Mouse (Mus musculus): ENCODE results near the gene Arpc5l. TPM values are rescaled to one million over a fixed set of nuclear protein-coding genes. Genes with fewer than 3 reads are reported as not detected.
A peak's percentile ranks its signal among the peaks of the same experiment; 100 is the strongest.
"Not testable (repeated sequence)": the region's sequence is repeated elsewhere in the genome, so short reads cannot be mapped to it uniquely, and the experiment has no call there.

Gene Arpc5l
- total RNA-seq, 4 experiments from 2014 or later, result 89.2 to 98.8 (median 93.9) TPM

- no peak for DNase-seq (ENCODE audit: low spot score in 2 of 2)
Observed at GRCm38 (mm10) chr2:38999910-39000586, 5.1 kb upstream of the Arpc5l start.

- no peak for DNase-seq (ENCODE audit: low spot score in 2 of 2)
Observed at GRCm38 (mm10) chr2:39000587-39000919, 4.6 kb upstream of the Arpc5l start.

GRCm38 (mm10) chr2:39001866-39002265 is 3.3 kb upstream of the Arpc5l start:
- DNase-seq (ENCODE audit: low spot score in 2 of 2), result no peak

GRCm38 (mm10) chr2:39003106-39003505 is 2.0 kb upstream of the Arpc5l start:
- no peak for DNase-seq (ENCODE audit: low spot score in 2 of 2)

GRCm38 (mm10) chr2:39003512-39003911 is 1.6 kb upstream of the Arpc5l start:
- no peak for DNase-seq (ENCODE audit: low spot score in 2 of 2)

GRCm38 (mm10) chr2:39004372-39004771 is 776 bp upstream of the Arpc5l start:
- no peak for DNase-seq (ENCODE audit: low spot score in 2 of 2)

- DNase-seq (ENCODE audit: low spot score in 2 of 2), result no peak
Observed at GRCm38 (mm10) chr2:39005574-39006079, 479 bp downstream of the Arpc5l start, which contains the start of gene Rpl35. Gene Rpl35 (minus strand): TSS chr2:39005624.

GRCm38 (mm10) chr2:39006149-39006730 is 1.1 kb downstream of the Arpc5l start:
- no peak for DNase-seq (ENCODE audit: low spot score in 2 of 2)

GRCm38 (mm10) chr2:39007865-39008264 is 2.7 kb downstream of the Arpc5l start:
- DNase-seq (ENCODE audit: low spot score in 2 of 2), result peak; percentile 79 to 92

GRCm38 (mm10) chr2:39008350-39008851 is 3.3 kb downstream of the Arpc5l start:
- peak in 1 of 2 experiments; percentile 52 for DNase-seq (ENCODE audit: low spot score in 2 of 2)

- DNase-seq (ENCODE audit: low spot score in 2 of 2), result peak in 1 of 2 experiments; percentile 59
Observed at GRCm38 (mm10) chr2:39008954-39009365, 3.8 kb downstream of the Arpc5l start.

- DNase-seq (ENCODE audit: low spot score in 2 of 2), result not testable (repeated sequence)
Observed at GRCm38 (mm10) chr2:39010144-39010543, 5.0 kb downstream of the Arpc5l start.

- DNase-seq (ENCODE audit: low spot score in 2 of 2), result no peak
Observed at GRCm38 (mm10) chr2:39011264-39011663, 6.1 kb downstream of the Arpc5l start.

GRCm38 (mm10) chr2:39011971-39012370 is 6.8 kb downstream of the Arpc5l start:
- no peak for DNase-seq (ENCODE audit: low spot score in 2 of 2)

- DNase-seq (ENCODE audit: low spot score in 2 of 2), result no peak
Observed at GRCm38 (mm10) chr2:39012768-39013279, 7.7 kb downstream of the Arpc5l start.

GRCm38 (mm10) chr2:39016581-39016980 is 11.4 kb downstream of the Arpc5l start:
- DNase-seq (ENCODE audit: low spot score in 2 of 2), result no peak

GRCm38 (mm10) chr2:39020004-39020403 is 14.9 kb downstream of the Arpc5l start:
- DNase-seq (ENCODE audit: low spot score in 2 of 2), result no peak

GRCm38 (mm10) chr2:39031611-39032010 is 26.5 kb downstream of the Arpc5l start:
- DNase-seq (ENCODE audit: low spot score in 2 of 2), result no peak

GRCm38 (mm10) chr2:39040215-39040614 is 35.1 kb downstream of the Arpc5l start:
- no peak for DNase-seq (ENCODE audit: low spot score in 2 of 2)

GRCm38 (mm10) chr2:39048515-39048914 is 43.4 kb downstream of the Arpc5l start:
- no peak for DNase-seq (ENCODE audit: low spot score in 2 of 2)

- no peak for DNase-seq (ENCODE audit: low spot score in 2 of 2)
Observed at GRCm38 (mm10) chr2:39064687-39065399, 59.7 kb downstream of the Arpc5l start.
